19 mouse cellular contexts compared by ENCODE assay signal in genomic region chr1:156218573-156218972, GRCm38 (mm10). TPM values are rescaled to one million over a fixed set of nuclear protein-coding genes. Genes with fewer than 3 reads are reported as not detected.
DNase-seq lines count a peak whose midpoint lies in the region; ATAC-seq and TF ChIP-seq lines count a peak whose summit lies in the region.
"Had no signal": no experiment of that assay in that cellular context is flagged by ENCODE, and none has a peak within 500 bp of the region (broad histone marks: within the 10 kb centered on the region; RNA-seq: fewer than 3 reads in every experiment).

No protein-coding gene starts in this region.

- H3K27me3 ChIP-seq in heart, embryonic 15.5 days = no peaks in the 10 kb centered on the region
- H3K27me3 ChIP-seq: CH12.LX; forebrain, embryonic 12.5 days had no signal

- no peak overlapping the region for H3K4me2 ChIP-seq in heart, embryonic 15.5 days
- H3K4me2 ChIP-seq: forebrain, embryonic 12.5 days; hindbrain, embryonic 14.5 days had no signal

- no peaks in the 10 kb centered on the region for H3K36me3 ChIP-seq in heart, embryonic 15.5 days
- H3K36me3 ChIP-seq: forebrain, embryonic 12.5 days; midbrain, embryonic 10.5 days had no signal

- H3K27ac ChIP-seq in heart, embryonic 15.5 days = peak overlapping the region; percentile 70
- H3K27ac ChIP-seq in left cerebral cortex, adult 2 months = no peak overlapping the region
- H3K27ac ChIP-seq: forebrain, embryonic 12.5 days; hindbrain, embryonic 14.5 days; macrophage had no signal

- H3K9me3 ChIP-seq in heart, embryonic 15.5 days (replicated peaks) = no peaks in the 10 kb centered on the region
- H3K9me3 ChIP-seq: forebrain, embryonic 12.5 days; midbrain, embryonic 10.5 days had no signal

- H3K4me1 ChIP-seq in heart, embryonic 15.5 days (replicated peaks) = peaks cover 39% of the 10 kb centered on the region

- TF ChIP-seq CTCF in left cerebral cortex, adult 2 months (IDR thresholded peaks at IDR 0.05) = no peak

- 52% methylated on average over 2 of the region's 2 CpGs for WGBS in heart, embryonic 15.5 days

- intact Hi-C loops in heart, postnatal 36 days (cut with DNase I) = no loop called here
- intact Hi-C loops in left cerebral cortex, adult 2 months (cut with DNase I) = no loop called here

- H3K9ac ChIP-seq in heart, embryonic 15.5 days = no peak overlapping the region
- H3K9ac ChIP-seq: forebrain, embryonic 12.5 days; hindbrain, embryonic 14.5 days had no signal

- peak; percentile 55 for ATAC-seq in heart, embryonic 15.5 days (replicated peaks; ENCODE audit: insufficient number of reproducible peaks, insufficient read depth, low FRiP score, low read depth)
- no peak for ATAC-seq in granulocyte monocyte progenitor cell, adult 5-6 weeks (replicated peaks; ENCODE audit: poor library complexity, severe bottlenecking)

- H3K4me3 ChIP-seq in heart, embryonic 15.5 days = no peak overlapping the region
- H3K4me3 ChIP-seq in left cerebral cortex, adult 2 months = no peak overlapping the region
- H3K4me3 ChIP-seq: forebrain, embryonic 12.5 days; midbrain, embryonic 10.5 days had no signal

- DNase-seq in adrenal gland, postnatal 10 days = peak; percentile 36
- no peak for DNase-seq in adrenal gland, postnatal 4 days (ENCODE audit: low spot score in 2 of 2)
- DNase-seq in heart, postnatal 36 days = no peak
- DNase-seq in NIH3T3 (ENCODE audit: low read depth) = peak; percentile 16
- DNase-seq in heart, postnatal 4 days = peak; percentile 47
- DNase-seq in left cerebral cortex, adult 2 months (ENCODE audit: extremely low spot score in 1 of 2, low spot score in 2 of 2) = no peak
- DNase-seq: cerebellum, adult 2 months; cerebellum, postnatal 36 days; lung, adult 18-20 months; thymus, postnatal 25 days had no signal

RNA-seq across cellular contexts. Expression of gene Fam163a, which starts 13.7 kb away (rescaled TPM):
- total RNA-seq in adrenal gland, postnatal 10 days (2021) = 10 to 100 TPM; 10.4 to 14.3 TPM
- 10 to 100 TPM; 22.8 to 25.6 TPM for total RNA-seq in adrenal gland, postnatal 4 days (2021)
- 1.8 and 2.9 TPM in 2 replicates for polyA plus RNA-seq in heart, embryonic 15.5 days (2015; fragmentation: Nextera tagmentation; extraction: Ambion mirVana)
- total RNA-seq in heart, postnatal 36 days (2021) = under 1 TPM in 1 of 2 experiments, not detected in 1; 0.08 TPM
- under 1 TPM; 0.81 to 0.88 TPM for total RNA-seq in heart, postnatal 4 days (2021)
- total RNA-seq in left cerebral cortex, adult 2 months (2021) = 1 to 10 TPM; 8.0 to 8.4 TPM
- total RNA-seq in granulocyte monocyte progenitor cell, adult 5-6 weeks (2014; fragmentation: Nextera tagmentation) = not detected in 2 replicates
- total RNA-seq in granulocyte monocyte progenitor cell, adult 5-6 weeks (2017) = not detected in 2 replicates
- total RNA-seq: CH12.LX; gastrocnemius, adult 8-10 months; MEL had no signal
- polyA plus RNA-seq: macrophage had no signal

Comparison
In these comparisons a context has a peak if more than half of its experiments do, and no peak if none do; other contexts are left out.
1. DNase-seq: peak in adrenal gland, postnatal 10 days (single experiment), NIH3T3 (single experiment) and heart, postnatal 4 days (single experiment); none in adrenal gland, postnatal 4 days (0 of 2), heart, postnatal 36 days (0 of 2) and left cerebral cortex, adult 2 months (0 of 2).
2. RNA of gene Fam163a, which starts 13.7 kb away (total RNA-seq): 22.8 to 25.6 TPM in adrenal gland, postnatal 4 days, 10.4 to 14.3 TPM in adrenal gland, postnatal 10 days and 8.0 to 8.4 TPM in left cerebral cortex, adult 2 months; 0.81 to 0.88 TPM in heart, postnatal 4 days, 0.08 TPM in heart, postnatal 36 days and not detected in granulocyte monocyte progenitor cell, adult 5-6 weeks; every median in the first group is over 4 times any median in the second.